Mouse (Mus musculus) olfactory bulb, adult 2 months (tissue): ENCODE data around the gene Eif1b.

Experiments used
- CTCF ChIP-seq: fragments of 200-500 bp; IDR thresholded peaks from 2 replicates; pipeline ENCODE4 v1.5.1; 2012; ENCODE audit warnings: low read depth, mild to moderate bottlenecking, low read length, moderate library complexity; ENCODE audit not compliant: insufficient read depth
- POLR2A ChIP-seq: fragments of 200-500 bp; IDR thresholded peaks from 2 replicates; pipeline ENCODE4 v1.6.1; 2012; ENCODE audit warnings: mild to moderate bottlenecking, low read depth, low read length, moderate library complexity; ENCODE audit not compliant: insufficient read depth

- no peak for TF ChIP-seq POLR2A
- TF ChIP-seq CTCF, result no peak
Observed at GRCm38 (mm10) chr9:120539662-120540251, 47.7 kb downstream of the Eif1b start, which contains the start of gene Entpd3.
